Mouse (Mus musculus) embryonic fibroblast, embryonic 13.5 days (primary cell): ENCODE measurements around the gene Fopnl. TPM values are rescaled to one million over a fixed set of nuclear protein-coding genes. Genes with fewer than 3 reads are reported as not detected.

ENCODE experiments used
- H3K27ac ChIP-seq: 2 replicates; pipeline ENCODE4 v1.5.1; 2012; ENCODE audit warnings: low read length, control low read depth, inconsistent platforms; ENCODE audit not compliant: insufficient read depth
- H3K4me1 ChIP-seq: 2 replicates; pipeline ENCODE4 v1.6.1; 2011; ENCODE audit warnings: low read length; ENCODE audit not compliant: control insufficient read depth, insufficient read depth
- H3K4me3 ChIP-seq: 2 replicates; pipeline ENCODE4 v1.5.1; 2011; ENCODE audit warnings: mild to moderate bottlenecking, control low read depth, low read length; ENCODE audit not compliant: insufficient read depth
- CTCF ChIP-seq: IDR thresholded peaks from 2 replicates; pipeline ENCODE4 v1.5.1; 2011; ENCODE audit warnings: mild to moderate bottlenecking, control low read depth, low read length, moderate library complexity, borderline replicate concordance; ENCODE audit not compliant: insufficient read depth
- POLR2A ChIP-seq: IDR thresholded peaks from 2 replicates; pipeline ENCODE4 v1.6.1; 2011; ENCODE audit warnings: low read depth, mild to moderate bottlenecking, control low read depth, low read length, moderate library complexity
- polyA plus RNA-seq: library from polyadenylated mRNA; stranded (reverse); fragments of >200 nt; gene quantifications from 2 replicates; pipeline ENCODE4 v1.2.4, GENCODE M21; 2011; ENCODE audit warnings: low read depth; ENCODE audit not compliant: missing spikeins, insufficient read length

The Fopnl gene
- 72.4 and 75.4 TPM in 2 replicates for polyA plus RNA-seq

- 0 out of 2 replicates have a peak, but pooled peaks cover 2% of the 10 kb centered on the region for H3K4me1 ChIP-seq
- peak within 1 kb of the TSS; percentile 59 for H3K27ac ChIP-seq
- H3K4me3 ChIP-seq, result peak within 1 kb of the TSS; percentile 81
- TF ChIP-seq CTCF, result no peak
- peak; percentile 88 for TF ChIP-seq POLR2A
These were observed at the start of gene Fopnl for GRCm38 (mm10) chr16:14316884-14317876. Gene Fopnl (minus strand): TSS chr16:14317405.

GRCm38 (mm10) chr16:14366017-14366416, 48.8 kb upstream of the Fopnl start:
- H3K4me3 ChIP-seq, result no peak overlapping the region
- H3K27ac ChIP-seq, result no peak overlapping the region
- H3K4me1 ChIP-seq, result peaks cover 29% of the 10 kb centered on the region
- TF ChIP-seq CTCF, result no peak
- no peak for TF ChIP-seq POLR2A

GRCm38 (mm10) chr16:14365457-14365856, 48.3 kb upstream of the Fopnl start:
- no peak overlapping the region for H3K4me3 ChIP-seq
- peaks cover 26% of the 10 kb centered on the region for H3K4me1 ChIP-seq
- no peak for TF ChIP-seq CTCF
- no peak for TF ChIP-seq POLR2A

GRCm38 (mm10) chr16:14364066-14364465, 46.9 kb upstream of the Fopnl start:
- H3K27ac ChIP-seq, result peak overlapping the region; percentile 8; the same call in 1 of the 2 replicates
- TF ChIP-seq CTCF (no peak), POLR2A (no peak)
- H3K4me3 ChIP-seq, result peak overlapping the region; percentile 5; the same call in 1 of the 2 replicates
- H3K4me1 ChIP-seq, result peaks cover 25% of the 10 kb centered on the region

More at GRCm38 (mm10) chr16:14365457-14365856, 48.3 kb upstream of the Fopnl start:
- H3K27ac ChIP-seq, result no peak overlapping the region

GRCm38 (mm10) chr16:14363496-14363895, 46.3 kb upstream of the Fopnl start:
- Histone ChIP-seq H3K4me1 (peaks cover 25% of the 10 kb centered on the region), H3K27ac (peak overlapping the region; percentile 41; the same call in 1 of the 2 replicates), H3K4me3 (peak overlapping the region; percentile 72)
- TF ChIP-seq POLR2A (no peak), CTCF (no peak)

- peak overlapping the region; percentile 72 for H3K4me3 ChIP-seq
- H3K27ac ChIP-seq, result peak overlapping the region; percentile 41
- TF ChIP-seq POLR2A (no peak), CTCF (no peak)
- H3K4me1 ChIP-seq, result peaks cover 25% of the 10 kb centered on the region
These were observed 45.1 kb upstream of the Fopnl start for GRCm38 (mm10) chr16:14362099-14362820.

- H3K4me3 ChIP-seq, result peak within 1 kb of the TSS; percentile 72
- H3K4me1 ChIP-seq, result peaks cover 25% of the 10 kb centered on the region
- peak within 1 kb of the TSS; percentile 97 for H3K27ac ChIP-seq
- TF ChIP-seq POLR2A (peak; percentile 79), CTCF (no peak)
These were observed 44.3 kb upstream of the Fopnl start, which contains the start of gene Abcc1 for GRCm38 (mm10) chr16:14361362-14362098. Gene Abcc1 (plus strand): TSS chr16:14361558.

- H3K4me3 ChIP-seq, result peak overlapping the region; percentile 43
- peak overlapping the region; percentile 97 for H3K27ac ChIP-seq
- TF ChIP-seq POLR2A (no peak), CTCF (no peak)
- peaks cover 25% of the 10 kb centered on the region for H3K4me1 ChIP-seq
These were observed 43.7 kb upstream of the Fopnl start for GRCm38 (mm10) chr16:14360931-14361330.

- Histone ChIP-seq H3K4me3 (no peak overlapping the region), H3K27ac (no peak overlapping the region), H3K4me1 (peaks cover 12% of the 10 kb centered on the region)
- TF ChIP-seq CTCF (no peak), POLR2A (no peak)
These were observed 41.3 kb upstream of the Fopnl start for GRCm38 (mm10) chr16:14358531-14358930.
